Mouse (Mus musculus): ENCODE measurements around the gene Pfdn4. TPM values are rescaled to one million over a fixed set of nuclear protein-coding genes. Genes with fewer than 3 reads are reported as not detected.

Pfdn4 gene
- polyA plus RNA-seq, 1 experiment from 2014 or later = 101 TPM

GRCm38 (mm10) chr2:170548046-170548445 is 51.8 kb downstream of the Pfdn4 start:
- 46% methylated on average over 4 of the region's 4 CpGs for WGBS

GRCm38 (mm10) chr2:170549146-170549545 is 52.9 kb downstream of the Pfdn4 start:
- H3K4me2 ChIP-seq = no peak overlapping the region
- H3K9me3 ChIP-seq (ENCODE audit: control insufficient read depth, low read length) = no peaks in the 10 kb centered on the region
- 83% methylated on average over 2 of the region's 2 CpGs for WGBS
- no peak for DNase-seq (ENCODE audit: low spot score)
- H3K9ac ChIP-seq (ENCODE audit: low read depth, low read length) = no peak overlapping the region
- no peaks in the 10 kb centered on the region for H3K36me3 ChIP-seq (ENCODE audit: control insufficient read depth, insufficient read depth, low read length)
- no peaks in the 10 kb centered on the region for H3K27me3 ChIP-seq (replicated peaks; ENCODE audit: control insufficient read depth, insufficient read depth, low read length)
- no peak overlapping the region for H3K27ac ChIP-seq (ENCODE audit: low read depth, low read length)
- no peak for ATAC-seq (replicated peaks; ENCODE audit: low FRiP score)
- no peak overlapping the region for H3K4me3 ChIP-seq (ENCODE audit: low read depth, low read length)
- no peaks in the 10 kb centered on the region for H3K4me1 ChIP-seq (replicated peaks; ENCODE audit: control insufficient read depth, insufficient read depth, low read length)

More at GRCm38 (mm10) chr2:170548046-170548445, 51.8 kb downstream of the Pfdn4 start:
- Histone ChIP-seq H3K36me3 (ENCODE audit: control insufficient read depth, insufficient read depth, low read length) (no peaks in the 10 kb centered on the region), H3K4me1 (replicated peaks; ENCODE audit: control insufficient read depth, insufficient read depth, low read length) (no peaks in the 10 kb centered on the region), H3K4me2 (no peak overlapping the region), H3K27me3 (replicated peaks; ENCODE audit: control insufficient read depth, insufficient read depth, low read length) (no peaks in the 10 kb centered on the region), H3K9ac (ENCODE audit: low read depth, low read length) (no peak overlapping the region), H3K4me3 (ENCODE audit: low read depth, low read length) (no peak overlapping the region), H3K27ac (ENCODE audit: low read depth, low read length) (no peak overlapping the region), H3K9me3 (ENCODE audit: control insufficient read depth, low read length) (no peaks in the 10 kb centered on the region)
- no peak for DNase-seq (ENCODE audit: low spot score)
- no peak for ATAC-seq (replicated peaks; ENCODE audit: low FRiP score)

GRCm38 (mm10) chr2:170550240-170550639 is 54.0 kb downstream of the Pfdn4 start:
- DNase-seq (ENCODE audit: low spot score) (no peak), ATAC-seq (replicated peaks; ENCODE audit: low FRiP score) (no peak)
- H3K36me3 ChIP-seq (ENCODE audit: control insufficient read depth, insufficient read depth, low read length) = no peaks in the 10 kb centered on the region
- H3K4me2 ChIP-seq = no peak overlapping the region
- no peak overlapping the region for H3K9ac ChIP-seq (ENCODE audit: low read depth, low read length)
- H3K9me3 ChIP-seq (ENCODE audit: control insufficient read depth, low read length) = no peaks in the 10 kb centered on the region
- no peaks in the 10 kb centered on the region for H3K27me3 ChIP-seq (replicated peaks; ENCODE audit: control insufficient read depth, insufficient read depth, low read length)
- no peak overlapping the region for H3K4me3 ChIP-seq (ENCODE audit: low read depth, low read length)
- H3K4me1 ChIP-seq (replicated peaks; ENCODE audit: control insufficient read depth, insufficient read depth, low read length) = no peaks in the 10 kb centered on the region
- no peak overlapping the region for H3K27ac ChIP-seq (ENCODE audit: low read depth, low read length)
- 33% methylated on average over 5 of the region's 5 CpGs for WGBS

- WGBS = 73% methylated on average over 7 of the region's 7 CpGs
- Histone ChIP-seq H3K9me3 (ENCODE audit: control insufficient read depth, low read length) (no peaks in the 10 kb centered on the region), H3K9ac (ENCODE audit: low read depth, low read length) (no peak overlapping the region), H3K4me2 (no peak overlapping the region), H3K4me3 (ENCODE audit: low read depth, low read length) (no peak overlapping the region), H3K36me3 (ENCODE audit: control insufficient read depth, insufficient read depth, low read length) (no peaks in the 10 kb centered on the region), H3K27me3 (replicated peaks; ENCODE audit: control insufficient read depth, insufficient read depth, low read length) (no peaks in the 10 kb centered on the region), H3K27ac (ENCODE audit: low read depth, low read length) (no peak overlapping the region), H3K4me1 (replicated peaks; ENCODE audit: control insufficient read depth, insufficient read depth, low read length) (no peaks in the 10 kb centered on the region)
- DNase-seq (ENCODE audit: low spot score) = no peak
- no peak for ATAC-seq (replicated peaks; ENCODE audit: low FRiP score)
These were observed 55.9 kb downstream of the Pfdn4 start for GRCm38 (mm10) chr2:170552088-170552487.

GRCm38 (mm10) chr2:170563956-170564855 is 68.0 kb downstream of the Pfdn4 start:
- H3K27me3 ChIP-seq (replicated peaks; ENCODE audit: control insufficient read depth, insufficient read depth, low read length) = no peaks in the 10 kb centered on the region
- H3K4me1 ChIP-seq (replicated peaks; ENCODE audit: control insufficient read depth, insufficient read depth, low read length) = no peaks in the 10 kb centered on the region
- no peaks in the 10 kb centered on the region for H3K36me3 ChIP-seq (ENCODE audit: control insufficient read depth, insufficient read depth, low read length)
- WGBS = 81% methylated on average over 15 of the region's 15 CpGs
- no peak for ATAC-seq (replicated peaks; ENCODE audit: low FRiP score)
- H3K9ac ChIP-seq (ENCODE audit: low read depth, low read length) = no peak overlapping the region
- DNase-seq (ENCODE audit: low spot score) = no peak
- no peaks in the 10 kb centered on the region for H3K9me3 ChIP-seq (ENCODE audit: control insufficient read depth, low read length)
- no peak overlapping the region for H3K4me2 ChIP-seq
- H3K27ac ChIP-seq (ENCODE audit: low read depth, low read length) = no peak overlapping the region
- H3K4me3 ChIP-seq (ENCODE audit: low read depth, low read length) = no peak overlapping the region

GRCm38 (mm10) chr2:170564995-170565394 is 68.8 kb downstream of the Pfdn4 start:
- WGBS = 83% methylated on average over 8 of the region's 8 CpGs
- Histone ChIP-seq H3K4me1 (replicated peaks; ENCODE audit: control insufficient read depth, insufficient read depth, low read length) (no peaks in the 10 kb centered on the region), H3K36me3 (ENCODE audit: control insufficient read depth, insufficient read depth, low read length) (no peaks in the 10 kb centered on the region), H3K4me3 (ENCODE audit: low read depth, low read length) (no peak overlapping the region), H3K27me3 (replicated peaks; ENCODE audit: control insufficient read depth, insufficient read depth, low read length) (no peaks in the 10 kb centered on the region), H3K4me2 (no peak overlapping the region), H3K27ac (ENCODE audit: low read depth, low read length) (no peak overlapping the region), H3K9ac (ENCODE audit: low read depth, low read length) (no peak overlapping the region), H3K9me3 (ENCODE audit: control insufficient read depth, low read length) (no peaks in the 10 kb centered on the region)
- DNase-seq (ENCODE audit: low spot score) (no peak), ATAC-seq (replicated peaks; ENCODE audit: low FRiP score) (no peak)

Other genes starting within 250 kb of the Pfdn4 start
- gene Bcas1, start 68.6 kb upstream of the Pfdn4 start, polyA plus RNA-seq (2014; fragmentation: Nextera tagmentation; extraction: Ambion mirVana) = 6.1 and 7.5 TPM in 2 replicates
- not detected in 2 replicates for gene Cyp24a1, start 717 bp downstream of the Pfdn4 start, polyA plus RNA-seq (2014; fragmentation: Nextera tagmentation; extraction: Ambion mirVana)
- not detected in 2 replicates for gene 4930470P17Rik, start 105.6 kb downstream of the Pfdn4 start, polyA plus RNA-seq (2014; fragmentation: Nextera tagmentation; extraction: Ambion mirVana)
- gene Dok5, start 235.4 kb downstream of the Pfdn4 start, polyA plus RNA-seq (2014; fragmentation: Nextera tagmentation; extraction: Ambion mirVana) = 1.9 TPM in 2 replicates

Measured in liver, embryonic 11.5 days (tissue).